Mouse (Mus musculus): ENCODE results near the gene Cenps. TPM values are rescaled to one million over a fixed set of nuclear protein-coding genes. Genes with fewer than 3 reads are reported as not detected.
"Not testable (repeated sequence)": the region's sequence is repeated elsewhere in the genome, so short reads cannot be mapped to it uniquely, and the experiment has no call there.

Gene Cenps
- polyA plus RNA-seq, 1 experiment from 2014 or later = 11.5 TPM

DNA sequence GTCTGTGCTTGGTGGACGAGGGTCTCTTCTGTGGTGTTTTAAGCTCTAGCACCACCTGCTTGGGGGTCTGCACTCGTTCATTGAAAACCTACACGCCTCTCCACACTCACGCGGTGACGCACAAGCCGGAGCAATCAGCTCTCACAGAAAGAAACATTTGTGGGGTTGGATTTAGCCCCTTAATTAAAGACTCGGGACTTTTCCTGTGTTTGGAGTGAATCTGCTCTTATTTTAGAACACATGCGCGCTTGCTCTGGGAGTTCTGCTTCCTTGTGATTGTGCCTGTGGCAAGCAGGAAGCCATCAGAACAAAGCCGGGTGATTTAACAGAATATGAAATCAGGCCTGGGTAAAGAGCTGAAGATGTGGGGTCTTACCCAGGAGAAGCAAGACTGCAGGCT is 10.8 kb downstream of the Cenps start, which contains the start of gene Cort:
Cort (minus strand) TSS at position 101 of the 400 bp plus-strand sequence.
- no peaks in the 10 kb centered on the region; the same call in 1 of the 2 replicates for H3K36me3 ChIP-seq (ENCODE audit: control insufficient read depth, insufficient read depth, low read length)
- no peaks in the 10 kb centered on the region for H3K4me1 ChIP-seq (replicated peaks; ENCODE audit: control insufficient read depth, insufficient read depth)
- 81% methylated on average over 11 of the region's 11 CpGs for WGBS
- ATAC-seq (ENCODE audit: low FRiP score, low TSS enrichment) = no peak
- H3K9me3 ChIP-seq (ENCODE audit: control insufficient read depth, low read length) = no peaks in the 10 kb centered on the region
- DNase-seq (ENCODE audit: low spot score) = no peak
- H3K27me3 ChIP-seq (ENCODE audit: control insufficient read depth, insufficient read depth, low read length) = no peaks in the 10 kb centered on the region
- H3K4me3 ChIP-seq (ENCODE audit: low read depth, low read length) = no peak within 1 kb of the TSS
- TF ChIP-seq CTCF (IDR thresholded peaks at IDR 0.05; ENCODE audit: low read depth) (no peak), EP300 (optimal IDR thresholded peaks at IDR 0.05) (no peak)
- H3K9ac ChIP-seq (ENCODE audit: low read length) = no peak within 1 kb of the TSS
- no peak within 1 kb of the TSS for H3K27ac ChIP-seq (replicated peaks)
- H3K4me2 ChIP-seq (replicated peaks; ENCODE audit: low read depth) = no peak within 1 kb of the TSS

DNA sequence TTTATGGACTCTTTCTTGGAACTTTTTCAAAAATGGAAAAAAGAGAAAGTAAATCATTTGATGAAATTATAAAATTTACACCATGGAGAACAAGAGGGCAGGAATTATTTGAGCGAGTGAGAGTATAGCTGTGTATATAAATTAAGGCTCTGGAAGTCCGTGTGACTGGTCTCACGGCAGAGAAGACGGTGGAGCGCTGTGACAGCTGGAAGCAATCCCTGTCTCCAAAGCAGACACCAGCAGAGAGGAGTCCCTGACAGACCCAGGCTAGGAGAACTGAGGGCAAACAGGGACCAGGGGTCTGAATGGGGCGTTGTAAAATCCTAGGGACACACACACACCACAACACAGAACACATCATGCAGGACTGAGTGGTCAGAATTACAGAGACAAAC is 11.3 kb downstream of the Cenps start:
- Histone ChIP-seq H3K27me3 (ENCODE audit: control insufficient read depth, insufficient read depth, low read length) (no peaks in the 10 kb centered on the region), H3K4me2 (replicated peaks; ENCODE audit: low read depth) (no peak overlapping the region), H3K4me1 (replicated peaks; ENCODE audit: control insufficient read depth, insufficient read depth) (no peaks in the 10 kb centered on the region), H3K9me3 (ENCODE audit: control insufficient read depth, low read length) (no peaks in the 10 kb centered on the region), H3K4me3 (ENCODE audit: low read depth, low read length) (no peak overlapping the region), H3K9ac (ENCODE audit: low read length) (no peak overlapping the region), H3K27ac (replicated peaks) (no peak overlapping the region), H3K36me3 (ENCODE audit: control insufficient read depth, insufficient read depth, low read length) (no peaks in the 10 kb centered on the region; the same call in 1 of the 2 replicates)
- DNase-seq (ENCODE audit: low spot score) (no peak), ATAC-seq (ENCODE audit: low FRiP score, low TSS enrichment) (no peak)
- no peak for TF ChIP-seq CTCF (IDR thresholded peaks at IDR 0.05; ENCODE audit: low read depth)
- no peak for TF ChIP-seq EP300 (optimal IDR thresholded peaks at IDR 0.05)
- WGBS = 59% methylated on average over 6 of the region's 6 CpGs

DNA sequence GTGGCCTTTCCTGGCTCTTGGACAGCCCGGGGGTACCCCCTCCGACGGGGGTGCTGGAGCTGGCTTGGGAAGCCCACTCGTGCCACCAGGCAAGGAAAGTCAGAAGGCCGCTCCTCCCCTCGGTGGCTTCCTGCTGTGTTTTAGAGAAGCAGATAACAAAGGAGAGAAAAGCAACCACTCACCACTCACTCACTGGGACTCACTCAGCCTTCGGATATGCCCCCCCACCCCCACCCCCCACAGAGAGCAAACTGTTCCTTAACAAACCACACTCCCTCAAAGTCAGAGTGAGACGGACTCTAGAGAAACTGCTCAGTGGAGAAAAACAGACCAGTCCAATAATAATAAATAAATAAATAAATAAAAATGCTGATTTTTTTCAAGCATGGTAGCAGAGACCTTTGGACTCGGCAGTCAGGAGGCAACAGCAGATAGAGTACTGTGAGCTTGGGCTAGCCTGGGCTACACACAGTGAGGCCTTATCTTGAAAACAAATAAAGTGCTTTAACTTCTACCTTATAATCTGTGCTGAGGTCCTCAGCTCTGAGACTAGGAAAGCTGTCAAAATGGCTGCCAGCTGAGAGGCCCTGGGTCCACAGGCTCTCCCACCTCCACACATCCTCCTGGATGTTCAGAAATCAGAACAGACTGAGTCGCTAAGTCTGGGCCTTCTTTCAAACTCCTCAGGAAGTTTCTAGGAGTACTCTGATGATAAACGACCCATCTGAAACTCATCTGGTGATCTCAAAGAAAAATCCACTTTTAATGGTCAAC is 11.9 kb downstream of the Cenps start:
- H3K9ac ChIP-seq (ENCODE audit: low read length) = no peak overlapping the region
- DNase-seq (ENCODE audit: low spot score) = no peak
- H3K9me3 ChIP-seq (ENCODE audit: control insufficient read depth, low read length) = no peaks in the 10 kb centered on the region
- H3K36me3 ChIP-seq (ENCODE audit: control insufficient read depth, insufficient read depth, low read length) = no peaks in the 10 kb centered on the region
- no peak overlapping the region for H3K4me2 ChIP-seq (replicated peaks; ENCODE audit: low read depth)
- TF ChIP-seq CTCF (IDR thresholded peaks at IDR 0.05; ENCODE audit: low read depth) (no peak), EP300 (optimal IDR thresholded peaks at IDR 0.05) (no peak)
- no peak overlapping the region for H3K27ac ChIP-seq (replicated peaks)
- H3K4me1 ChIP-seq (replicated peaks; ENCODE audit: control insufficient read depth, insufficient read depth) = no peaks in the 10 kb centered on the region
- WGBS = 69% methylated on average over 11 of the region's 11 CpGs
- H3K4me3 ChIP-seq (ENCODE audit: low read depth, low read length) = no peak overlapping the region
- ATAC-seq (ENCODE audit: low FRiP score, low TSS enrichment) = no peak
- H3K27me3 ChIP-seq (ENCODE audit: control insufficient read depth, insufficient read depth, low read length) = no peaks in the 10 kb centered on the region

DNA sequence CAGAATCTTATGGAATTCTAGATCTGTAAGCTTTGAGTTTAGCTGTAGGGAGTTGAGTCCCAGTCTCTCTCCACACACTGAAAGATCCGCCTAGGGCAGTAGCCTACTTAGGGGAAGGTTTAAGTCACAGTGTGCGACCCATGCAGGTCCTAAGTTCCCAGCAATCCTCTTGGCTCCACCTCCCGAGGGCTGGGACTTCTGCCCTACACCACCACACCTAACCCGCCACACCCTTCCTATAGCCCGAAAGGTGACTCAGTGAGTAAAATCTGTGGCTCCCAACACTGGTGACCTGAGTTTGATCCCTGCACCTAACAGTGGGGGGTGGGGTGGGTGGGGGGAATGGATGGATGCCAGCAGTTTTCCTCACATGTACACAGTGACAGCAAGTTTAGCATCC is 14.0 kb downstream of the Cenps start:
- WGBS = 45% methylated on average over 5 of the region's 5 CpGs
- Histone ChIP-seq H3K9me3 (ENCODE audit: control insufficient read depth, low read length) (no peaks in the 10 kb centered on the region), H3K27ac (replicated peaks) (no peak overlapping the region)

DNA sequence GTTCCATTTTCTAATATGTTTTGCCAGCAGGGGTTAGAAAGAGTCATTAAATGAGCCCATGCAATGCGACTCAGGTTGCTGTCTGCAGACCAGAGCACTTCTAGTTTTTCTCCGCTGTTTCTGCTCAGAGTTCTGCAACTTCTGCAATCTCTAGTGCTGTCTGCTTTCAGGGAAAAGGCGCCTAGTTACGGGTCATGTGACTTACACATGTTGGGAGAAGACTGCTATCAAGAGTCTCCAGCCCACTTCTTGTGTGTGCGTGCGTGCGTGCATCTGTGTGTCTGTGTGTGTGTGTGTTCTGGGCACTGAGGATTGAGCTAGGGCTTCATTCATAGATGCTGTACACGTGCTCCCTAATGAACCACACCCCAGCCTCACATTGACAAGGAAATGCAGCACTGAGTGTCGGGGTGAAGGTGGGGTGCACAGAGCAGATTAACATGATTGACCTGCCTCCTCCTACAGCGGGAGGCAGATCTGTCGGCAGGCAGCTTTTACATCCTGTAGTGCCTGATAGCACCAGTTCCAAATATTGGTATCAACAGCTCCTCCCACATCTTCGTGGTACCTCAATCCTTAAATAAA is 17.4 kb downstream of the Cenps start:
- WGBS = 75% methylated on average over 12 of the region's 12 CpGs
- ATAC-seq (ENCODE audit: low FRiP score, low TSS enrichment) = peak; percentile 47; the same call in 1 of the 2 replicates
- H3K4me1 ChIP-seq (replicated peaks; ENCODE audit: control insufficient read depth, insufficient read depth); H3K4me3 ChIP-seq (ENCODE audit: low read depth, low read length); H3K27ac ChIP-seq (replicated peaks); H3K9me3 ChIP-seq (ENCODE audit: control insufficient read depth, low read length); H3K9ac ChIP-seq (ENCODE audit: low read length); H3K36me3 ChIP-seq (ENCODE audit: control insufficient read depth, insufficient read depth, low read length); DNase-seq (ENCODE audit: low spot score); H3K27me3 ChIP-seq (ENCODE audit: control insufficient read depth, insufficient read depth, low read length); H3K4me2 ChIP-seq (replicated peaks; ENCODE audit: low read depth): not testable (repeated sequence)

More for the DNA sequence above, 14.0 kb downstream of the Cenps start:
- Histone ChIP-seq H3K4me1 (replicated peaks; ENCODE audit: control insufficient read depth, insufficient read depth) (no peaks in the 10 kb centered on the region), H3K36me3 (ENCODE audit: control insufficient read depth, insufficient read depth, low read length) (no peaks in the 10 kb centered on the region), H3K4me2 (replicated peaks; ENCODE audit: low read depth) (no peak overlapping the region), H3K9ac (ENCODE audit: low read length) (no peak overlapping the region), H3K4me3 (ENCODE audit: low read depth, low read length) (no peak overlapping the region), H3K27me3 (ENCODE audit: control insufficient read depth, insufficient read depth, low read length) (no peaks in the 10 kb centered on the region)
- DNase-seq (ENCODE audit: low spot score) = peak; percentile 77
- TF ChIP-seq EP300 (optimal IDR thresholded peaks at IDR 0.05) (no peak), CTCF (IDR thresholded peaks at IDR 0.05; ENCODE audit: low read depth) (no peak)
- peak; percentile 84 for ATAC-seq (ENCODE audit: low FRiP score, low TSS enrichment)
